Mouse (Mus musculus) spleen, postnatal 4 days (tissue): Measurements from ENCODE around the gene Ptges3l.
"Not testable (repeated sequence)": the region's sequence is repeated elsewhere in the genome, so short reads cannot be mapped to it uniquely, and the experiment has no call there.

Source experiments
- DNase-seq, 2 experiments: peaks; one replicate each; pipeline ENCODE4 v3.0.0; 2022; ENCODE audit warnings: low spot score in 2 of 2

The Ptges3l gene

DNA sequence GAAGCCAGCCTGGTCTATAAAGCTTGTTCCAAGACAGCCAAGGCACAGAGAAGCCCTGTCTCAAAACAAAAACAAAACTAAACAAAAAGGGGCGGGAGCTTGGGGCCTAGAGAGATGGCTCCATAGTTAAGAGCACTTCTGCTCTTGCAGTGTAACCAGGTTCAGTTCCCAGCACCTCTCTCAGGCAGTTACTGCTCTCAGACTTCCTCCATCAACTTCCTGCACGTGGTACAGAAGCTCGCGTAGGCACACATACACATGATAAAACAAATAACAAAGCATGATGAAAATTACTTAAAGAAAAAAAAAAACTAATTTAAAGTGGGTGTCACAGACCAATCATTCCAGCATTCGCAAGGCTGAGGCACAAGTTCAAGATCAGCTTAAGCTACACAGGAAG is 5.0 kb downstream of the Ptges3l start:
- no peak for DNase-seq

- no peak for DNase-seq
Observed at GRCm38 (mm10) chr11:101419610-101420009, 5.5 kb downstream of the Ptges3l start.

- DNase-seq = no peak
Observed at GRCm38 (mm10) chr11:101418991-101419390, 6.1 kb downstream of the Ptges3l start.

- DNase-seq = peak; percentile 89 to 97
Observed at GRCm38 (mm10) chr11:101417101-101417855, 7.9 kb downstream of the Ptges3l start, which contains the start of gene Aarsd1. TSS of gene Aarsd1 (minus strand) at chr11:101417615.

DNA sequence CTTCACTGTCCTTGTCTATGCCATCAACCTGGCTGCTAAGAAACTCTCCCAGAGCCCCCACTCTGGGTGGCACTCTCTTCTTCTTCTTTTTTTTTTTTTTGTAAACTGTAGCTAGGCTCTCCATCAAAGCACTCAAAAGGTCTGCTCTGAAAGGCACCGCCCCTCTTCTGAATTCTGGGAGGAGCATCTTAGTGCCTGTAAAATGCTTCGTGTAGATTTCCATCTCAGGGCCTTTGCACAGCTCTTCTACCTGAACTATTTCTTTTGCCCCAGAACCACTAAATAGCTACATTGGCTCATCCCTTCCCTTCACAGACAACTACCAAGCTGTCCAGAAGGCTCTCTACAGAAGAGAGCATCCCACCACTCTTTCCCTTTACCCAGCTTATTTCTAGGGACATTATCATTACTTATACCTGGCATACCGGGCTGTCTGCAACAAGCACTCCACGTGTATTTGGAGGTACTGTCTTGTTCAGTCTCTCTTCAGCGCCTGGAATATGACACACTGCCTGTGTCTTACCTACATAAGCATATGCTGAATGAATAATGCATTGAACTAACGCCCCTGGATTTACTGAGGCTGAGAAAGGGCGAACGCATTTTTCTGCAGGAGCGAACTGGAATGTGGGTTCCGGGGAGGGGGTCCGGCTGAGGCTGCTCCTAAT is 8.6 kb downstream of the Ptges3l start:
- DNase-seq = no peak

- no peak for DNase-seq
Observed at GRCm38 (mm10) chr11:101415306-101415705, 9.8 kb downstream of the Ptges3l start.

GRCm38 (mm10) chr11:101395110-101395509 is 30.0 kb downstream of the Ptges3l start:
- DNase-seq = peak; percentile 51 to 77

GRCm38 (mm10) chr11:101381817-101382216 is 43.3 kb downstream of the Ptges3l start:
- DNase-seq = no peak

DNA sequence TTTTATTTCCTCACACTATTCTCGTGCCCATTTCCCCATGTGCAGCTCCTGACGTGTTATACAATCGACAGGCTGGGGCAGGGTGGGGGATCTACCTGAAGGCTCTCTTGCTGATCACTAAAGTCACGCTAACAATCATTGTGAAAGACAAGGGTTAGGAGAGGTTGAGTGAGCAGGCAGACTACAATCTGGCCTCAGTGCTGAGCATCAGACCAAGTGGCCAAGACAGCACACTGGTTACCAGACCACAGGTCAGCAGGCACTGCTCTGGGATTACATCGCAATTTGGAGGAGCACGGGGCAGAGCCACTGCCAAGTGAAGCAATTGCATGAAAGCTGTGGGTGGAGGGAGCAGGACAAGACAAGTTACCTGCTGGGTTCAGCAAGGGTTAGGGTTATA is 46.2 kb downstream of the Ptges3l start:
- no peak for DNase-seq

- not testable (repeated sequence) for DNase-seq
Observed at GRCm38 (mm10) chr11:101378196-101378595, 46.9 kb downstream of the Ptges3l start.

- DNase-seq = no peak
Observed at GRCm38 (mm10) chr11:101374421-101374938, 50.7 kb downstream of the Ptges3l start.

- no peak for DNase-seq
Observed at GRCm38 (mm10) chr11:101370141-101370540, 55.0 kb downstream of the Ptges3l start.
